Mouse (Mus musculus) neural tube, embryonic 15.5 days (tissue): ENCODE data around the gene Rbfox3. TPM values are rescaled to one million over a fixed set of nuclear protein-coding genes. Genes with fewer than 3 reads are reported as not detected.

Experiments
- ATAC-seq: fragments of 200-750 bp; cut with Nextera tagmentation; 2 replicates; pipeline ENCODE4 v1.8.0; 2017; ENCODE audit warnings: mild to moderate bottlenecking, moderate TSS enrichment, moderate library complexity; ENCODE audit not compliant: low FRiP score
- H3K27ac ChIP-seq: fragments of 300-500 bp; sonication (generic); replicated peaks from 2 replicates; pipeline ENCODE4 v1.5.1; 2015; ENCODE audit warnings: mild to moderate bottlenecking, inconsistent platforms
- H3K27me3 ChIP-seq: fragments of 300-500 bp; sonication (generic); replicated peaks from 2 replicates; pipeline ENCODE4 v1.6.1; 2015; ENCODE audit warnings: inconsistent platforms
- H3K36me3 ChIP-seq: fragments of 300-500 bp; sonication (generic); 2 replicates; pipeline ENCODE4 v1.6.1; 2015; ENCODE audit warnings: inconsistent platforms
- H3K4me1 ChIP-seq: fragments of 300-500 bp; sonication (generic); 2 replicates; pipeline ENCODE4 v1.6.1; 2015; ENCODE audit warnings: inconsistent platforms
- H3K4me2 ChIP-seq: fragments of 300-500 bp; sonication (generic); 2 replicates; pipeline ENCODE4 v1.6.1; 2015; ENCODE audit warnings: inconsistent platforms, mild to moderate bottlenecking, moderate library complexity
- H3K4me3 ChIP-seq: fragments of 300-500 bp; sonication (generic); replicated peaks from 2 replicates; pipeline ENCODE4 v1.5.1; 2015; ENCODE audit warnings: mild to moderate bottlenecking, inconsistent platforms
- H3K9ac ChIP-seq: fragments of 300-500 bp; sonication (generic); replicated peaks from 2 replicates; pipeline ENCODE4 v1.6.1; 2015; ENCODE audit warnings: mild to moderate bottlenecking, inconsistent platforms
- H3K9me3 ChIP-seq: fragments of 300-500 bp; sonication (generic); replicated peaks from 2 replicates; pipeline ENCODE4 v1.6.1; 2016; ENCODE audit warnings: inconsistent platforms
- WGBS: fragments of 180-500 bp; shearing (Covaris S2); methylation state at CpG from one replicate; pipeline ENCODE4 v1.1.7; 2015; ENCODE audit warnings: mixed read lengths; 5-methylcytosine and 5-hydroxymethylcytosine counted together
- polyA plus RNA-seq: library from polyadenylated mRNA; unstranded; fragments of >200 nt; fragmentation: Nextera tagmentation; extraction: Ambion mirVana; gene quantifications from 2 replicates; pipeline ENCODE4 v1.2.1, GENCODE M21; 2015

Gene Rbfox3
- polyA plus RNA-seq, 1 experiment from 2014 or later, result 99.8 TPM

- Histone ChIP-seq H3K27ac (no peak overlapping the region), H3K4me1 (peaks cover 54% of the 10 kb centered on the region)
- whole genome bisulfite sequencing, result 74% methylated on average over 6 of the region's 6 CpGs
Observed at GRCm38 (mm10) chr11:118671216-118671615, 240.2 kb downstream of the Rbfox3 start.

DNA sequence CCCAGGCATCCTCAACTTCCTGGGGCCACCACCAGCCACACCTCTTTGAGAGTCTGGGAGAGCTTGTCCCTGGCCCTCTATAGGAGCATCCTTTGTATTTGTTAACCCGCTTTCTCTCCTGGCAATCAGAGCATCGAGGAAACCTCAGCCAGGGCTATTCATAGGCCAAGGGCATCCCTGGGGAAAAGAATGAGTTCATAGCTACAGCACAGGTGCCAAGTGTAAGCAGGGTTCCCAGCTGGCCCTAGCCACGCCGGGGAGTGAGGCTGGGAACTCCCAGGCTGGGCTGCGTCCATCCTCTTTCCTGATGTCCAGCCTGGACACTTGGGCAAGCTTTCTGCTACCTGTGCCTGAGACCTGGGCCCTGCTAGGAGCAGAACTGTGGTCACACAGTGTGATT is 241.6 kb downstream of the Rbfox3 start:
- WGBS, result 45% methylated on average over 5 of the region's 5 CpGs
- no peak overlapping the region for H3K4me2 ChIP-seq
- no peaks in the 10 kb centered on the region for H3K36me3 ChIP-seq
- peaks cover 57% of the 10 kb centered on the region for H3K4me1 ChIP-seq
- H3K9ac ChIP-seq, result no peak overlapping the region
- H3K4me3 ChIP-seq, result no peak overlapping the region
- no peak overlapping the region for H3K27ac ChIP-seq
- no peaks in the 10 kb centered on the region for H3K9me3 ChIP-seq
- ATAC-seq, result no peak
- no peaks in the 10 kb centered on the region for H3K27me3 ChIP-seq

More at GRCm38 (mm10) chr11:118671216-118671615, 240.2 kb downstream of the Rbfox3 start:
- Histone ChIP-seq H3K9ac (no peak overlapping the region), H3K4me2 (no peak overlapping the region), H3K4me3 (no peak overlapping the region), H3K27me3 (no peaks in the 10 kb centered on the region), H3K9me3 (no peaks in the 10 kb centered on the region), H3K36me3 (no peaks in the 10 kb centered on the region)
- no peak for ATAC-seq

DNA sequence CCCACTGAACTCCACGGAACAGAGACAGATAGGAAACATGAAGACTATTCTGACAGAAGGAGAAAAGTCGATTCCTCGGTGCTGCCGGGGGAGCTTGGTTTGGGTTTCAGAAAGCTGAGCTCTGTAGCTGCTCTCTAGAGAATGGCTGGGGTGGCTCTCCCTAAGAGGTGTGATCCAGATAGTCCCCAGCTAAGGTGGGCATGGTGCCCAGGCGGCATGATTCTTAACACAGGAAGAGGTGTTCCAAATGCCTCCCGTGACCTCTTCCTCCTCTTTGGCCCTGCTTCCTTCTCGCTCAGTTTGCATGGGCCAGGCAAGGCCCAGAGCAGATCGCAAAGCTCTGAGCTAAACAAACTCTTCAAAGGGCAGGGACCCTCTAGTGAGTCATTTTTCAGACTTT is 243.0 kb downstream of the Rbfox3 start:
- Histone ChIP-seq H3K4me2 (no peak overlapping the region), H3K27ac (no peak overlapping the region; the same call in 1 of the 2 replicates)
- 64% methylated on average over 8 of the region's 8 CpGs for WGBS

GRCm38 (mm10) chr11:118667946-118668345 is 243.5 kb downstream of the Rbfox3 start:
- H3K4me3 ChIP-seq, result no peak overlapping the region

More for the DNA sequence above, 243.0 kb downstream of the Rbfox3 start:
- H3K9ac ChIP-seq, result no peak overlapping the region
- no peak overlapping the region for H3K4me3 ChIP-seq
- H3K4me1 ChIP-seq, result peaks cover 56% of the 10 kb centered on the region
- no peak for ATAC-seq
- H3K36me3 ChIP-seq, result no peaks in the 10 kb centered on the region
- no peaks in the 10 kb centered on the region for H3K9me3 ChIP-seq
- no peaks in the 10 kb centered on the region for H3K27me3 ChIP-seq

GRCm38 (mm10) chr11:118666172-118666571 is 245.2 kb downstream of the Rbfox3 start:
- H3K27me3 ChIP-seq, result no peaks in the 10 kb centered on the region
- no peak overlapping the region for H3K4me3 ChIP-seq
- H3K4me1 ChIP-seq, result peaks cover 70% of the 10 kb centered on the region
- no peak overlapping the region for H3K9ac ChIP-seq
- H3K27ac ChIP-seq, result peak overlapping the region; percentile 60
- no peaks in the 10 kb centered on the region for H3K36me3 ChIP-seq
- H3K4me2 ChIP-seq, result no peak overlapping the region
- no peak for ATAC-seq
- H3K9me3 ChIP-seq, result no peaks in the 10 kb centered on the region
- 38% methylated on average over 3 of the region's 3 CpGs for WGBS

More at GRCm38 (mm10) chr11:118667946-118668345, 243.5 kb downstream of the Rbfox3 start:
- no peak for ATAC-seq
- Histone ChIP-seq H3K9me3 (no peaks in the 10 kb centered on the region), H3K36me3 (no peaks in the 10 kb centered on the region), H3K27ac (no peak overlapping the region; the same call in 1 of the 2 replicates), H3K4me1 (peaks cover 60% of the 10 kb centered on the region), H3K9ac (no peak overlapping the region), H3K27me3 (no peaks in the 10 kb centered on the region), H3K4me2 (no peak overlapping the region)
- 28% methylated on average over 1 of the region's 1 CpGs for WGBS

DNA sequence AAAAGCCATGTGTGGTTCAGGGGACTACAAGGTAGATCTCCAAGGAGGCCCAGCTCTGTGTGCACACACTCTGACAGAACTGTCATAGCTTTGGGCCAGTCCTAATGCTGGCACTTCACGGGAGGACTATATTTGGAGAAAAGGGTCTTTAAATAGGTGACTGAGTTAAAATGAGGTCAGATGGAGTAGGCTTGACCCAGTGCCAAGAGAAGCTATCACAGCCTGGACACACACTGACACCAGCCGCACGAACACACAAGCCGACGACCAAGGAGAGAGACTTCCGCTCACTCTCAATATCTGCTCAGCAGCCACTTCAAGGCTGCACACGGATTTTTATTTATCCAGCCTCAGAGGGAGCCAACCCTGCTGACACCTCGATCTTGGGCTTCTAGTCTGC is 248.1 kb downstream of the Rbfox3 start:
- H3K9ac ChIP-seq, result no peak overlapping the region
- peak overlapping the region; percentile 41; the same call in 1 of the 2 replicates for H3K27ac ChIP-seq
- no peaks in the 10 kb centered on the region for H3K9me3 ChIP-seq
- H3K4me3 ChIP-seq, result no peak overlapping the region
- no peak for ATAC-seq
- no peak overlapping the region for H3K4me2 ChIP-seq
- no peaks in the 10 kb centered on the region for H3K36me3 ChIP-seq
- H3K4me1 ChIP-seq, result peaks cover 70% of the 10 kb centered on the region
- no peaks in the 10 kb centered on the region for H3K27me3 ChIP-seq
- WGBS, result 64% methylated on average over 8 of the region's 8 CpGs

DNA sequence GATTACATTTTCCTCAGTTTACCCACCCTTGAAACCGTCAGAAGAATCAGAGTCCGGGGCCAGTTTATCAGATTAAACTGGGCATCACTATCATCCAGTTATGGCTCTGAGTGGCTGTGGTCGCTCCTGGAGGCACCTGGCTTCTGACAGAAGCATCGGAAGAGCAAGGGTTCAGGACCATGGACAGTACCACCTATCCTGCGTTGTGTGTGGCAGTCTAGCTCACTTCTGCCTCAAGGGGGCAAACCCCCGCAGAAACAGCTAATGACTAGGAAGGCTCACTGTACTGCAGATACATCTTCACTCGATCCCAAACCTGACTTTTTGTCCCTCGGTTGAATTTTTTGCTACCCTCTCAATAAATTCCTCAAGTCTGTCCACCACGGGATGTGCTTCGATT is 252.1 kb downstream of the Rbfox3 start:
- ATAC-seq, result no peak
- Histone ChIP-seq H3K9me3 (no peaks in the 10 kb centered on the region), H3K36me3 (no peaks in the 10 kb centered on the region), H3K27ac (0 out of 2 replicates have a peak overlapping the region, but pooled peaks have one; percentile 24), H3K9ac (no peak overlapping the region), H3K4me2 (no peak overlapping the region), H3K4me3 (no peak overlapping the region), H3K4me1 (peaks cover 75% of the 10 kb centered on the region), H3K27me3 (no peaks in the 10 kb centered on the region)
- 14% methylated on average over 10 of the region's 10 CpGs for WGBS

GRCm38 (mm10) chr11:118655833-118656232 is 255.6 kb downstream of the Rbfox3 start:
- H3K4me2 ChIP-seq, result no peak overlapping the region
- ATAC-seq, result no peak
- no peaks in the 10 kb centered on the region for H3K9me3 ChIP-seq
- no peaks in the 10 kb centered on the region for H3K36me3 ChIP-seq
- H3K9ac ChIP-seq, result no peak overlapping the region
- 34% methylated on average over 4 of the region's 4 CpGs for WGBS
- H3K4me3 ChIP-seq, result no peak overlapping the region
- H3K4me1 ChIP-seq, result peaks cover 70% of the 10 kb centered on the region
- no peaks in the 10 kb centered on the region for H3K27me3 ChIP-seq
- H3K27ac ChIP-seq, result 0 out of 2 replicates have a peak overlapping the region, but pooled peaks have one; percentile 11

DNA sequence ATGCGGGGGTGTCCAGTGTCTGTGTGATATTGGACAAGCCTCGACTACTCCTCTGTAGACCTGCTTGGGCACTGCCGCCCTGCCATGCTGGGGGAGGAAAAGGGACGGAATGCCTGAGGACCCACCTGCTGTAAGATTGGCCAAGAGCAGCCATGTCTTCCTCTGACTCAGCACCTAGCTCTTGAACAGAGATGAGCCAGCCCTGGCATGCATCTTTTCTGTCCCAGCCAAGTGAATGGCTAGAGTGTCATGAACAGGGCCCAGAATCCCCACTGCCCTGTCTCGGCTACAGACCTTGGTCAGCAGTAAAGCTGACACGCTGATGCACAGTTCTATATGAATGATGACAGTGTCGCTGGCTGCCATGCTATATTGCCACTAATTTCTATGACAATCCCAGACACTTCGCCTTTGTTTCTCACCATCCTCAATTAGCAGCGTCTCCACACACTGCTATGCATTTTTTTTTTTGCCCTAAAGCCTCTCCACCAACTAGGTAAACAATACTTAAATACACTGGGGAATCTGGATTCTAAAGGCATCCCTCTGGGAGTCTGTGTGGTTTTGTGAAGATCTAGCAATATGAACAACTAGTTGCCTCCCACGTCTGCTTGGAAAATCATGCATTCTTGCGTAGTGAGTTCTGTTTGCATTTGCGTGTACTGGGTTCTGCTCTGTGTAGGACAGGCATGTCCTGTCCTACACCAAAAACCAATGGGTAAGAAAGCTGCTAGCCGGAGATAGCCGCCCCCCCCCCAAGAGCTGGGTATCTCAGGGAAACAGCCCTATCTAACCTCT is 257.7 kb downstream of the Rbfox3 start:
- H3K9me3 ChIP-seq, result no peaks in the 10 kb centered on the region
- no peak overlapping the region; the same call in 1 of the 2 replicates for H3K27ac ChIP-seq
- no peak overlapping the region for H3K9ac ChIP-seq
- H3K4me2 ChIP-seq, result no peak overlapping the region
- H3K4me1 ChIP-seq, result peaks cover 54% of the 10 kb centered on the region
- H3K4me3 ChIP-seq, result no peak overlapping the region
- no peaks in the 10 kb centered on the region for H3K36me3 ChIP-seq
- no peak for ATAC-seq
- no peaks in the 10 kb centered on the region for H3K27me3 ChIP-seq
- 78% methylated on average over 14 of the region's 14 CpGs for WGBS

DNA sequence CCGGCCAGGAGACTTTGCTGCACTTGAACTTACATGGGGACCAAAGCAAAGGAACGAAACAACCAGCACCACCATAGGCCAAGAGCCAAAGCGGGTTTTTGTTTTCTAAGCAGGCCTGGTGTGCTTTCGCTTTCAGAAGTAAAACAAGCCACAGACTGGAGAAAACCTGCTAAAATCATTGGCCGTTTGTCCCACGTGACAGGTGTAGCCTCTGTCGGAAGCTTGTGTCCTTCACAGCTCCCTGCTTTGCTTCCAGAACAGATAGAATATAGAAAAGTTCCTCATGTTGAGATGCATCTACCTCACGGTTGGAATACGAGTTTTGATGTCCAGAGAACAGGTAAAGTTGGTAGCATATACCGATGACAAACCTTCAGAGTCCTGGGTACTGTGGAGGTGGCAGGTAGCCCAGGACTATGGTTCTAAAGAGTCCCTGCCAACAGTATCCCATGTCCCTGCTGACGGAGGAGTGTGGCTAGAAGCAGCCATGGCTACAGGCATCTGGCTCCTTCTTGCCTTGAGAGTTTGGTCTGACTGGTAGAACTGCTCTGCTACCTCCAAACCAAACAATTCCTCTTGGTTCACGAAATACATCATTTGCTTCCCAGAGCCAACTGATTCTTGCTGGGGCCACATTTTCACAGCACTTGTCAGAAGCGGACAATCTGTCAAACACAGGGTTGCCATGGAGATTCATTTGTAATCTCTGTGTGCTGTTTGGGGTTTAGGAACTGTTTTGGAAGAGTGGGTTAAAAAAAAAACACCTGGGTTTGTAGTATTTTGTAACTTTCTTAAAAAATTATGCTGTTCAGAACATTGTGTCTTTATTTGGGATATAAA is 258.8 kb downstream of the Rbfox3 start:
- Histone ChIP-seq H3K4me1 (peaks cover 43% of the 10 kb centered on the region), H3K9me3 (no peaks in the 10 kb centered on the region), H3K27me3 (no peaks in the 10 kb centered on the region), H3K27ac (no peak overlapping the region), H3K4me2 (no peak overlapping the region), H3K4me3 (no peak overlapping the region), H3K9ac (no peak overlapping the region), H3K36me3 (no peaks in the 10 kb centered on the region)
- no peak for ATAC-seq
- 87% methylated on average over 13 of the region's 13 CpGs for WGBS

DNA sequence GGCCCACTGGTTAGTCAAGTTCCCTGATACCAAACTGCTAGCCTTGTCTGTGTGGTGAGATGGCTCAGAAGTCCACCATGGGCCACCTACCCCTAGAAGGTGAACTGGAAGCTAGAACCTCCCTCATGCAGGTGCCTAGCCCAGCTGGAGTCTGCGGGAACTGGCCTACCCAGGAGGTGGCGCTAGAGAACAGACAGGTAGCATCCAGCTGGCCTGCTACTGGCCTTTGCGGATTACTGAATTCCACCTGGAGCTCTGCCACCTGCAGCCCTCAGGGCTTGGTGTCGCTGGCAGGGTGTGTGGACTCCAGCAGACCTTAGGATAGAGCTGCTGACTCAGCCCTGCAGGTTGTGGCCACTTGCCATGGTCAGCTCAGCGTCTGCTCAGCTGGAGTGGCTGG is 263.0 kb downstream of the Rbfox3 start:
- 28% methylated on average over 5 of the region's 5 CpGs for WGBS
- Histone ChIP-seq H3K4me2 (no peak overlapping the region), H3K36me3 (no peaks in the 10 kb centered on the region), H3K27ac (no peak overlapping the region), H3K9me3 (no peaks in the 10 kb centered on the region), H3K4me3 (no peak overlapping the region), H3K27me3 (no peaks in the 10 kb centered on the region), H3K4me1 (peaks cover 23% of the 10 kb centered on the region), H3K9ac (no peak overlapping the region)
- no peak for ATAC-seq
